Mouse (Mus musculus) heart, adult 2 months (tissue): ENCODE results near the gene Inf2.

Experiments
- CTCF ChIP-seq: fragments of 200-600 bp; IDR thresholded peaks from 2 replicates; pipeline ENCODE4 v1.8.1; 2022; ENCODE audit warnings: antibody characterized with exemption, mild to moderate bottlenecking, moderate library complexity
- POLR2A ChIP-seq: fragments of 200-500 bp; IDR thresholded peaks from 2 replicates; pipeline ENCODE4 v1.6.1; 2011; ENCODE audit warnings: mild to moderate bottlenecking, low read depth, low read length, control low read depth; ENCODE audit not compliant: insufficient read depth

- TF ChIP-seq CTCF (no peak), POLR2A (no peak)
These were observed 10.6 kb downstream of the Inf2 start for GRCm38 (mm10) chr12:112599198-112599597.
